ENCODE assay signal across 31 mouse cellular contexts in the genomic region with DNA sequence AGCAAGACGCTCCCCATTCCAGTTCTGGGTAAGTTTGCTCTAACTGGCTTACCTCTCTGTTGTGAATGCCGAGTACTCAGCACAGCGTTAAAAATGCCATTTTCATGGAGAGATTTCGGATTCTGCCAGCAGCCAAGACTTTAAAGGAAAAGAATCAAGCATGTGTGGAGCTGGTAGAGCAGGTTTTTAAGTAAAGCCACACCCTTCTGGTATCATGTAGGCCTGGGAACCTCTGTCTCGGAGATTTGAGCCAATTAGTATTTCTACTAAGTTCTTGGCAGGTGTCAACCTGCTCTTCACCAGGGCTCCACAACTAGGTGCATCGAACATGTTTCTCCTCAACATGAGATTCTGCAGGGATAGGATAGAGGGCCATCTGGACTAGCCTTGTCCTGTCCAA. TPM values are rescaled to one million over a fixed set of nuclear protein-coding genes. Genes with fewer than 3 reads are reported as not detected.
A peak's percentile ranks its signal among the peaks of the same experiment; 100 is the strongest.
DNase-seq lines count a peak whose midpoint lies in the region; ATAC-seq and TF ChIP-seq lines count a peak whose summit lies in the region.
"Had no signal": no experiment of that assay in that cellular context is flagged by ENCODE, and none has a peak within 500 bp of the region (broad histone marks: within the 10 kb centered on the region; RNA-seq: fewer than 3 reads in every experiment).

No protein-coding gene starts in this region.

- H3K27ac ChIP-seq in intestine, embryonic 14.5 days (ENCODE audit: low read depth) = no peak overlapping the region
- H3K27ac ChIP-seq in intestine, postnatal 0 days (ENCODE audit: low read depth, low read length) = no peak overlapping the region
- H3K27ac ChIP-seq in stomach, embryonic 15.5 days = peak overlapping the region; percentile 57; the same call in 1 of the 2 replicates
- H3K27ac ChIP-seq: forebrain, embryonic 13.5 days; heart, adult 2 months; heart, embryonic 13.5 days; liver, embryonic 15.5 days; midbrain, embryonic 13.5 days; neural tube, embryonic 13.5 days had no signal

- no peak for TF ChIP-seq CTCF in intestine, postnatal 0 days (IDR thresholded peaks at IDR 0.05; ENCODE audit: low read depth)

- no peaks in the 10 kb centered on the region for H3K36me3 ChIP-seq in intestine, embryonic 14.5 days (ENCODE audit: control insufficient read depth, insufficient read depth, low read length)
- no peaks in the 10 kb centered on the region for H3K36me3 ChIP-seq in intestine, postnatal 0 days (ENCODE audit: control insufficient read depth, insufficient read depth)
- no peaks in the 10 kb centered on the region for H3K36me3 ChIP-seq in stomach, embryonic 15.5 days
- H3K36me3 ChIP-seq: heart, embryonic 13.5 days; liver, embryonic 15.5 days; neural tube, embryonic 13.5 days had no signal

- no peaks in the 10 kb centered on the region for H3K4me1 ChIP-seq in intestine, embryonic 14.5 days (replicated peaks; ENCODE audit: control insufficient read depth, insufficient read depth, low read length)
- no peaks in the 10 kb centered on the region for H3K4me1 ChIP-seq in intestine, postnatal 0 days (replicated peaks; ENCODE audit: control insufficient read depth, insufficient read depth, low read length)
- no peaks in the 10 kb centered on the region for H3K4me1 ChIP-seq in stomach, embryonic 15.5 days
- H3K4me1 ChIP-seq: forebrain, embryonic 13.5 days; heart, embryonic 13.5 days; liver, embryonic 15.5 days; midbrain, embryonic 13.5 days; neural tube, embryonic 13.5 days had no signal

- H3K4me3 ChIP-seq in intestine, embryonic 14.5 days (ENCODE audit: low read depth, low read length) = no peak overlapping the region
- H3K4me3 ChIP-seq in intestine, postnatal 0 days (ENCODE audit: low read depth, low read length) = no peak overlapping the region
- H3K4me3 ChIP-seq in stomach, embryonic 15.5 days (replicated peaks) = no peak overlapping the region
- H3K4me3 ChIP-seq: forebrain, embryonic 13.5 days; heart, adult 2 months; heart, embryonic 13.5 days; liver, embryonic 15.5 days; midbrain, embryonic 13.5 days; neural tube, embryonic 13.5 days had no signal

- H3K27me3 ChIP-seq in intestine, embryonic 14.5 days (replicated peaks; ENCODE audit: control insufficient read depth, insufficient read depth, low read length) = no peaks in the 10 kb centered on the region
- no peaks in the 10 kb centered on the region for H3K27me3 ChIP-seq in intestine, postnatal 0 days (replicated peaks; ENCODE audit: control insufficient read depth, insufficient read depth, low read length)
- no peaks in the 10 kb centered on the region for H3K27me3 ChIP-seq in stomach, embryonic 15.5 days (replicated peaks)
- H3K27me3 ChIP-seq: forebrain, embryonic 13.5 days; heart, embryonic 13.5 days; liver, embryonic 15.5 days; midbrain, embryonic 13.5 days; neural tube, embryonic 13.5 days; Patski had no signal

- 0 out of 2 replicates have a peak, but pooled peaks have one; percentile 43 for ATAC-seq in intestine, embryonic 14.5 days (replicated peaks; ENCODE audit: low FRiP score, low TSS enrichment, low read depth)
- no peak for ATAC-seq in intestine, postnatal 0 days
- peak; percentile 72 for ATAC-seq in stomach, embryonic 15.5 days (ENCODE audit: insufficient read depth, low FRiP score, low read depth)
- ATAC-seq: forebrain, embryonic 13.5 days; hindbrain, embryonic 16.5 days; midbrain, embryonic 13.5 days; Patski had no signal

- WGBS in intestine, embryonic 14.5 days = 73% methylated on average over 6 of the region's 6 CpGs
- 44% methylated on average over 6 of the region's 6 CpGs for WGBS in intestine, postnatal 0 days
- WGBS in stomach, embryonic 15.5 days = 68% methylated on average over 6 of the region's 6 CpGs

- no peak overlapping the region for H3K9ac ChIP-seq in intestine, embryonic 14.5 days (ENCODE audit: low read length)
- no peak overlapping the region for H3K9ac ChIP-seq in intestine, postnatal 0 days (ENCODE audit: low read depth, low read length)
- H3K9ac ChIP-seq in stomach, embryonic 15.5 days = no peak overlapping the region
- H3K9ac ChIP-seq: forebrain, embryonic 13.5 days; heart, embryonic 13.5 days; liver, embryonic 15.5 days; midbrain, embryonic 13.5 days; neural tube, embryonic 13.5 days had no signal

- H3K4me2 ChIP-seq in intestine, embryonic 14.5 days (ENCODE audit: low read length) = peak overlapping the region; percentile 25; the same call in 1 of the 2 replicates
- H3K4me2 ChIP-seq in intestine, postnatal 0 days (replicated peaks; ENCODE audit: low read depth) = no peak overlapping the region
- H3K4me2 ChIP-seq in stomach, embryonic 15.5 days = 0 out of 2 replicates have a peak overlapping the region, but pooled peaks have one; percentile 3
- H3K4me2 ChIP-seq: forebrain, embryonic 13.5 days; heart, embryonic 13.5 days; liver, embryonic 15.5 days; midbrain, embryonic 13.5 days; neural tube, embryonic 13.5 days had no signal

- no peaks in the 10 kb centered on the region for H3K9me3 ChIP-seq in intestine, embryonic 14.5 days (ENCODE audit: control insufficient read depth, low read length)
- H3K9me3 ChIP-seq in intestine, postnatal 0 days (ENCODE audit: control insufficient read depth) = no peaks in the 10 kb centered on the region
- no peaks in the 10 kb centered on the region for H3K9me3 ChIP-seq in stomach, embryonic 15.5 days
- H3K9me3 ChIP-seq: forebrain, embryonic 13.5 days; heart, embryonic 13.5 days; liver, embryonic 15.5 days; midbrain, embryonic 13.5 days; neural tube, embryonic 13.5 days had no signal

- DNase-seq in intestine, embryonic 14.5 days (ENCODE audit: low spot score) = no peak
- peak; percentile 33 for DNase-seq in lung, postnatal 36 days
- DNase-seq in lung, postnatal 14 days = no peak
- DNase-seq in thymus, postnatal 0 days (ENCODE audit: low spot score) = no peak
- DNase-seq in gastrocnemius, postnatal 10 days = no peak
- DNase-seq: adrenal gland, postnatal 10 days; cerebellum, adult 9-10 months; cerebellum, postnatal 36 days; gastrocnemius, postnatal 36 days; heart, adult 2 months; heart, postnatal 10 days; kidney, adult 11 months; kidney, postnatal 14 days; layer of hippocampus, adult 9-11 months; lung, postnatal 10 days; thymus, adult 18-20 months; thymus, postnatal 36 days had no signal

RNA-seq across cellular contexts. Expression of a gene that starts 4.0 kb away (rescaled TPM):
- polyA plus RNA-seq in intestine, embryonic 14.5 days (2014; fragmentation: Nextera tagmentation; extraction: Ambion mirVana) = not detected in 2 replicates
- polyA plus RNA-seq in intestine, postnatal 0 days (2015; fragmentation: Nextera tagmentation; extraction: Ambion mirVana) = not detected in 2 replicates
- polyA plus RNA-seq in stomach, embryonic 15.5 days (2015; fragmentation: Nextera tagmentation; extraction: Ambion mirVana) = not detected in 2 replicates
- not detected in 2 replicates for polyA plus RNA-seq in thymus, postnatal 0 days (2015; fragmentation: Nextera tagmentation; extraction: Ambion mirVana)
- under 1 TPM in 1 of 2 experiments, not detected in 1; 0.16 TPM for total RNA-seq in gastrocnemius, postnatal 10 days (2021)
- total RNA-seq: adrenal gland, postnatal 10 days; gastrocnemius, adult 18-20 months; gastrocnemius, postnatal 36 days; heart, adult 2 months; heart, postnatal 10 days; hematopoietic stem cell, adult 5-6 weeks; liver, adult 2 months; megakaryocyte-erythroid progenitor cell, adult 5-6 weeks; MEL had no signal
- polyA plus RNA-seq: forebrain, embryonic 13.5 days; heart, adult 2 months; heart, embryonic 13.5 days; liver, adult 2 months; liver, embryonic 15.5 days; Patski had no signal

RNA-seq across cellular contexts. Expression of a gene that starts 16.2 kb away (rescaled TPM):
- 7.6 and 9.1 TPM in 2 replicates for polyA plus RNA-seq in intestine, embryonic 14.5 days (2014; fragmentation: Nextera tagmentation; extraction: Ambion mirVana)
- 5.0 and 5.9 TPM in 2 replicates for polyA plus RNA-seq in intestine, postnatal 0 days (2015; fragmentation: Nextera tagmentation; extraction: Ambion mirVana)
- polyA plus RNA-seq in stomach, embryonic 15.5 days (2015; fragmentation: Nextera tagmentation; extraction: Ambion mirVana) = 8.0 and 8.1 TPM in 2 replicates
- 5.2 and 6.0 TPM in 2 replicates for polyA plus RNA-seq in thymus, postnatal 0 days (2015; fragmentation: Nextera tagmentation; extraction: Ambion mirVana)
- 10 to 100 TPM; 17.5 to 22.0 TPM for total RNA-seq in gastrocnemius, postnatal 10 days (2021)

RNA-seq across cellular contexts. Expression of a gene that starts 21.8 kb away (rescaled TPM):
- 16.9 and 17.5 TPM in 2 replicates for polyA plus RNA-seq in intestine, embryonic 14.5 days (2014; fragmentation: Nextera tagmentation; extraction: Ambion mirVana)
- polyA plus RNA-seq in intestine, postnatal 0 days (2015; fragmentation: Nextera tagmentation; extraction: Ambion mirVana) = 20.0 and 20.6 TPM in 2 replicates
- 21.5 and 22.2 TPM in 2 replicates for polyA plus RNA-seq in stomach, embryonic 15.5 days (2015; fragmentation: Nextera tagmentation; extraction: Ambion mirVana)
- polyA plus RNA-seq in thymus, postnatal 0 days (2015; fragmentation: Nextera tagmentation; extraction: Ambion mirVana) = 25.0 and 25.2 TPM in 2 replicates
- total RNA-seq in gastrocnemius, postnatal 10 days (2021) = 10 to 100 TPM; 14.0 to 15.2 TPM
